Mouse (Mus musculus) cerebral cortex, adult 2 months (tissue): ENCODE measurements around the gene Rgr.

Experiments used
- WGBS: fragments of 180-500 bp; shearing (Covaris S2); methylation state at CpG from one replicate; pipeline ENCODE4 v1.1.7; 2018; 5-methylcytosine and 5-hydroxymethylcytosine counted together

Gene Rgr

DNA sequence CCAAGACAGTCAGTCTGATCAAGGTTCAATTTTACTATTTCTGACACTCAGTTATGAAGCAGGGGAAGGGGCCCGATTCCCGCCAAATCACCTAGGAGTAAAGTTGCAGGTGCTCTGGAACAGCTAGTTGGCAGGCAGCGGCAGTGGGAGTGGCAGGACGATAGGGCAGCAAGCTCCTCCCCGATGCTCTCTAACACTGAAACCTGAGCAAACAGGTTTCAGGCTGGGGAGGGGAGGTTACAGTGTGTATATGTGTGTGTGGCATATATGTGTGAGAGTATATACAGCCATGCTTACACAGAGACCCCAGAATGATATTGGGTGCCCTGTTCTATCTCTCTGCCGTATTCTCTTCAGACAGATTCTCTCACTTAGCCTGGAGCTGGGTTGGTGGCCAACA, 48.0 kb downstream of the Rgr start:
- 91% methylated on average over 6 of the region's 6 CpGs for WGBS

DNA sequence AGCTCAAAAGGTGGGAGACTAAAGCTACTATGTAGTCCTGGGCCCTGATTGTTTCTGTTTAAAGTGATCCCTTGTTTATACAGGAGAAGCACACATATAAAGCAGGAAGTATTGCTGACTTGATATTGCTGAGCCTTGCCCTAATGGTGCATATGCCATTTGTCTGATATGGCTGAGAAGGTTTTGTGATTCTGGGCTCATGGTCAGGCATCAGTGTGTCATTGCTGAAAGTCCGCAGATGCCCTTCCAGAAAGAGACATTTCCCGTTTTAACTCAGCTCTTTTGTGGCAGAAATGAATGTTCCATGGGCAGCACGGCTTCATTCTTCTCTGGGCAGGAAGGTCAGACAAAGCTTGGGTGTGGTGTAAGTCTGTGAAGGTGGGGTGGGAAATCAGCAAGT, 63.1 kb downstream of the Rgr start:
- WGBS: 80% methylated on average over 3 of the region's 3 CpGs
